In genomic region chr3:152209967-152210634, GRCm38 (mm10) we compare ENCODE assay signal across 7 mouse cellular contexts. TPM values are rescaled to one million over a fixed set of nuclear protein-coding genes. Genes with fewer than 3 reads are reported as not detected.
DNase-seq lines count a peak whose midpoint lies in the region; ATAC-seq and TF ChIP-seq lines count a peak whose summit lies in the region.

TSS of gene Dnajb4 (minus strand) at chr3:152210302.
TSS of gene Fubp1 (plus strand) at chr3:152210422.

- H3K27me3 ChIP-seq in embryonic facial prominence, embryonic 12.5 days = no peaks in the 10 kb centered on the region
- no peaks in the 10 kb centered on the region for H3K27me3 ChIP-seq in kidney, adult 2 months (replicated peaks; ENCODE audit: control insufficient read depth, insufficient read depth, low read length)
- no peaks in the 10 kb centered on the region for H3K27me3 ChIP-seq in limb, embryonic 12.5 days
- H3K27me3 ChIP-seq in midbrain, embryonic 15.5 days (replicated peaks) = no peaks in the 10 kb centered on the region
- no peaks in the 10 kb centered on the region for H3K27me3 ChIP-seq in spleen, adult 2 months (ENCODE audit: control insufficient read depth, insufficient read depth, low read length)

- peak within 1 kb of the TSS; percentile 99 for H3K27ac ChIP-seq in embryonic facial prominence, embryonic 12.5 days
- peak within 1 kb of the TSS; percentile 100 for H3K27ac ChIP-seq in kidney, adult 2 months (ENCODE audit: insufficient read depth, low read depth, low read length)
- peak within 1 kb of the TSS; percentile 99 for H3K27ac ChIP-seq in limb, embryonic 12.5 days
- peak within 1 kb of the TSS; percentile 99 for H3K27ac ChIP-seq in midbrain, embryonic 15.5 days
- H3K27ac ChIP-seq in spleen, adult 2 months (ENCODE audit: insufficient read depth, low read length) = peak within 1 kb of the TSS; percentile 97

- TF ChIP-seq CTCF in kidney, adult 2 months (conservative IDR thresholded peaks at IDR 0.05; ENCODE audit: insufficient read depth, insufficient read length, low read depth, low read length) = no peak
- no peak for TF ChIP-seq CTCF in spleen, adult 2 months (IDR thresholded peaks at IDR 0.05; ENCODE audit: extremely low read depth, insufficient read depth, insufficient read length, insufficient replicate concordance)

- under 1% methylated on average over 85 of the region's 85 CpGs for WGBS in embryonic facial prominence, embryonic 12.5 days
- WGBS in kidney, adult 2 months = under 1% methylated on average over 85 of the region's 85 CpGs
- under 1% methylated on average over 85 of the region's 85 CpGs for WGBS in limb, embryonic 12.5 days
- under 1% methylated on average over 85 of the region's 85 CpGs for WGBS in midbrain, embryonic 15.5 days
- under 1% methylated on average over 81 of the region's 85 CpGs for WGBS in spleen, adult 2 months

- peak within 1 kb of the TSS; percentile 99 for H3K4me3 ChIP-seq in embryonic facial prominence, embryonic 12.5 days
- H3K4me3 ChIP-seq in kidney, adult 2 months (ENCODE audit: insufficient read depth, low read depth, low read length) = peak within 1 kb of the TSS; percentile 97
- peak within 1 kb of the TSS; percentile 98 for H3K4me3 ChIP-seq in limb, embryonic 12.5 days (replicated peaks)
- peak within 1 kb of the TSS; percentile 65 for H3K4me3 ChIP-seq in midbrain, embryonic 15.5 days
- peak within 1 kb of the TSS; percentile 83 for H3K4me3 ChIP-seq in spleen, adult 2 months (ENCODE audit: extremely low read depth, insufficient read depth, insufficient read length)

- peak; percentile 94 for ATAC-seq in embryonic facial prominence, embryonic 12.5 days (ENCODE audit: insufficient number of reproducible peaks, insufficient read depth, low FRiP score, low TSS enrichment)
- ATAC-seq in limb, embryonic 12.5 days (ENCODE audit: insufficient number of reproducible peaks, insufficient read depth, low FRiP score, low TSS enrichment, low read depth) = peak; percentile 93
- ATAC-seq in midbrain, embryonic 15.5 days (replicated peaks) = peak; percentile 96

- H3K36me3 ChIP-seq in embryonic facial prominence, embryonic 12.5 days = no peaks in the 10 kb centered on the region
- no peaks in the 10 kb centered on the region for H3K36me3 ChIP-seq in kidney, adult 2 months (ENCODE audit: control insufficient read depth, insufficient read depth, low read length)
- peaks cover 13% of the 10 kb centered on the region; the same call in 1 of the 2 replicates for H3K36me3 ChIP-seq in limb, embryonic 12.5 days
- no peaks in the 10 kb centered on the region for H3K36me3 ChIP-seq in midbrain, embryonic 15.5 days (replicated peaks)
- no peaks in the 10 kb centered on the region for H3K36me3 ChIP-seq in spleen, adult 2 months (ENCODE audit: control insufficient read depth, insufficient read depth, low read length)

- H3K4me2 ChIP-seq in embryonic facial prominence, embryonic 12.5 days (replicated peaks) = peak within 1 kb of the TSS; percentile 96
- peak within 1 kb of the TSS; percentile 98 for H3K4me2 ChIP-seq in limb, embryonic 12.5 days
- peak within 1 kb of the TSS; percentile 89 for H3K4me2 ChIP-seq in midbrain, embryonic 15.5 days

- H3K4me1 ChIP-seq in embryonic facial prominence, embryonic 12.5 days = peaks cover 19% of the 10 kb centered on the region
- H3K4me1 ChIP-seq in kidney, adult 2 months (ENCODE audit: control insufficient read depth, insufficient read depth, low read length) = peaks cover 20% of the 10 kb centered on the region
- H3K4me1 ChIP-seq in limb, embryonic 12.5 days (replicated peaks) = peaks cover 23% of the 10 kb centered on the region
- peaks cover 34% of the 10 kb centered on the region for H3K4me1 ChIP-seq in midbrain, embryonic 15.5 days
- H3K4me1 ChIP-seq in spleen, adult 2 months (ENCODE audit: control insufficient read depth, insufficient read depth, insufficient read length) = peaks cover 9% of the 10 kb centered on the region

- H3K9me3 ChIP-seq in embryonic facial prominence, embryonic 12.5 days = no peaks in the 10 kb centered on the region
- no peaks in the 10 kb centered on the region for H3K9me3 ChIP-seq in limb, embryonic 12.5 days
- H3K9me3 ChIP-seq in midbrain, embryonic 15.5 days = no peaks in the 10 kb centered on the region

- DNase-seq in adrenal gland, postnatal 25 days = peak; percentile 100
- DNase-seq in heart, adult 18-20 months = peak; percentile 100
- peak; percentile 100 for DNase-seq in kidney, adult 2 months
- DNase-seq in spleen, adult 2 months (ENCODE audit: low read depth in 1 of 2, low spot score in 2 of 2) = peak; percentile 98 to 100

- H3K9ac ChIP-seq in embryonic facial prominence, embryonic 12.5 days = peak within 1 kb of the TSS; percentile 100
- peak within 1 kb of the TSS; percentile 100 for H3K9ac ChIP-seq in limb, embryonic 12.5 days (replicated peaks)
- H3K9ac ChIP-seq in midbrain, embryonic 15.5 days = peak within 1 kb of the TSS; percentile 100

- peak; percentile 84 for TF ChIP-seq POLR2A in kidney, adult 2 months (IDR thresholded peaks at IDR 0.05; ENCODE audit: low read depth, low read length)
- TF ChIP-seq POLR2A in spleen, adult 2 months (IDR thresholded peaks at IDR 0.05; ENCODE audit: low read depth, low read length) = peak; percentile 92

RNA-seq across cellular contexts. Expression of gene Dnajb4, which starts in this region (rescaled TPM):
- 35.4 and 36.6 TPM in 2 replicates for total RNA-seq in adrenal gland, postnatal 25 days (2021)
- 29.4 and 33.0 TPM in 2 replicates for polyA plus RNA-seq in embryonic facial prominence, embryonic 12.5 days (2016; fragmentation: Nextera tagmentation; extraction: Ambion mirVana)
- 100 to 1,000 TPM; 118 to 137 TPM for total RNA-seq in heart, adult 18-20 months (2021)
- 5.5 and 9.8 TPM in 2 replicates for polyA plus RNA-seq in kidney, adult 2 months (2012; rRNA removed)
- polyA plus RNA-seq in limb, embryonic 12.5 days (2016; fragmentation: Nextera tagmentation; extraction: Ambion mirVana) = 35.2 and 36.8 TPM in 2 replicates
- polyA plus RNA-seq in midbrain, embryonic 15.5 days (2015; fragmentation: Nextera tagmentation; extraction: Ambion mirVana) = 40.0 and 41.0 TPM in 2 replicates
- 2.2 and 2.4 TPM in 2 replicates for polyA plus RNA-seq in spleen, adult 2 months (2012; rRNA removed)

RNA-seq across cellular contexts. Expression of gene Fubp1, which starts in this region (rescaled TPM):
- total RNA-seq in adrenal gland, postnatal 25 days (2021) = 157 and 210 TPM in 2 replicates
- 367 and 370 TPM in 2 replicates for polyA plus RNA-seq in embryonic facial prominence, embryonic 12.5 days (2016; fragmentation: Nextera tagmentation; extraction: Ambion mirVana)
- total RNA-seq in heart, adult 18-20 months (2021) = 10 to 100 TPM; 51.2 to 52.5 TPM
- polyA plus RNA-seq in kidney, adult 2 months (2012; rRNA removed) = 40.8 and 49.0 TPM in 2 replicates
- 403 and 416 TPM in 2 replicates for polyA plus RNA-seq in limb, embryonic 12.5 days (2016; fragmentation: Nextera tagmentation; extraction: Ambion mirVana)
- polyA plus RNA-seq in midbrain, embryonic 15.5 days (2015; fragmentation: Nextera tagmentation; extraction: Ambion mirVana) = 227 and 232 TPM in 2 replicates
- polyA plus RNA-seq in spleen, adult 2 months (2012; rRNA removed) = 59.1 and 68.7 TPM in 2 replicates

Comparison
In these comparisons a context has a peak if more than half of its experiments do, and no peak if none do; other contexts are left out.
1. Peak in every context shown above with its lines: DNase-seq, ATAC-seq, H3K4me3 ChIP-seq and H3K27ac ChIP-seq.